Mouse (Mus musculus): ENCODE data around the gene Tcam1. TPM values are rescaled to one million over a fixed set of nuclear protein-coding genes. Genes with fewer than 3 reads are reported as not detected.

Gene Tcam1
- polyA plus RNA-seq, 1 experiment: 0.11 TPM

GRCm38 (mm10) chr11:106286206-106286605 lies 9.7 kb downstream of the Tcam1 start:
- H3K27me3 ChIP-seq (ENCODE audit: control insufficient read depth, insufficient read depth, low read length): no peaks in the 10 kb centered on the region
- no peak overlapping the region for H3K27ac ChIP-seq (ENCODE audit: insufficient read depth, low read length)
- no peaks in the 10 kb centered on the region for H3K4me1 ChIP-seq (ENCODE audit: control insufficient read depth, insufficient read depth, insufficient read length)
- H3K4me3 ChIP-seq (ENCODE audit: extremely low read depth, insufficient read depth, insufficient read length): no peak overlapping the region
- H3K36me3 ChIP-seq (ENCODE audit: control insufficient read depth, insufficient read depth, low read length): no peaks in the 10 kb centered on the region
- DNase-seq (ENCODE audit: low read depth in 1 of 2, low spot score in 2 of 2): no peak
- no peak for TF ChIP-seq CTCF (IDR thresholded peaks at IDR 0.05; ENCODE audit: extremely low read depth, insufficient read depth, insufficient read length, insufficient replicate concordance)
- no peak for TF ChIP-seq POLR2A (IDR thresholded peaks at IDR 0.05; ENCODE audit: low read depth, low read length)
- WGBS: 90% methylated on average over 7 of the region's 7 CpGs

GRCm38 (mm10) chr11:106286987-106287386 lies 10.5 kb downstream of the Tcam1 start:
- Histone ChIP-seq H3K4me1 (ENCODE audit: control insufficient read depth, insufficient read depth, insufficient read length) (no peaks in the 10 kb centered on the region), H3K4me3 (ENCODE audit: extremely low read depth, insufficient read depth, insufficient read length) (no peak overlapping the region), H3K27me3 (ENCODE audit: control insufficient read depth, insufficient read depth, low read length) (no peaks in the 10 kb centered on the region), H3K36me3 (ENCODE audit: control insufficient read depth, insufficient read depth, low read length) (no peaks in the 10 kb centered on the region), H3K27ac (ENCODE audit: insufficient read depth, low read length) (no peak overlapping the region)
- TF ChIP-seq CTCF (IDR thresholded peaks at IDR 0.05; ENCODE audit: extremely low read depth, insufficient read depth, insufficient read length, insufficient replicate concordance) (no peak), POLR2A (IDR thresholded peaks at IDR 0.05; ENCODE audit: low read depth, low read length) (no peak)
- DNase-seq (ENCODE audit: low read depth in 1 of 2, low spot score in 2 of 2): no peak
- WGBS: 84% methylated on average over 11 of the region's 11 CpGs

GRCm38 (mm10) chr11:106289369-106289768 lies 12.9 kb downstream of the Tcam1 start:
- WGBS: 64% methylated on average over 8 of the region's 8 CpGs
- TF ChIP-seq POLR2A (IDR thresholded peaks at IDR 0.05; ENCODE audit: low read depth, low read length) (no peak), CTCF (IDR thresholded peaks at IDR 0.05; ENCODE audit: extremely low read depth, insufficient read depth, insufficient read length, insufficient replicate concordance) (peak; percentile 32; the same call in 1 of the 2 replicates)
- no peaks in the 10 kb centered on the region for H3K4me1 ChIP-seq (ENCODE audit: control insufficient read depth, insufficient read depth, insufficient read length)
- no peak overlapping the region for H3K4me3 ChIP-seq (ENCODE audit: extremely low read depth, insufficient read depth, insufficient read length)
- H3K36me3 ChIP-seq (ENCODE audit: control insufficient read depth, insufficient read depth, low read length): no peaks in the 10 kb centered on the region
- DNase-seq (ENCODE audit: low read depth in 1 of 2, low spot score in 2 of 2): peak in 1 of 2 experiments; percentile 54
- no peaks in the 10 kb centered on the region for H3K27me3 ChIP-seq (ENCODE audit: control insufficient read depth, insufficient read depth, low read length)
- H3K27ac ChIP-seq (ENCODE audit: insufficient read depth, low read length): no peak overlapping the region

DNA sequence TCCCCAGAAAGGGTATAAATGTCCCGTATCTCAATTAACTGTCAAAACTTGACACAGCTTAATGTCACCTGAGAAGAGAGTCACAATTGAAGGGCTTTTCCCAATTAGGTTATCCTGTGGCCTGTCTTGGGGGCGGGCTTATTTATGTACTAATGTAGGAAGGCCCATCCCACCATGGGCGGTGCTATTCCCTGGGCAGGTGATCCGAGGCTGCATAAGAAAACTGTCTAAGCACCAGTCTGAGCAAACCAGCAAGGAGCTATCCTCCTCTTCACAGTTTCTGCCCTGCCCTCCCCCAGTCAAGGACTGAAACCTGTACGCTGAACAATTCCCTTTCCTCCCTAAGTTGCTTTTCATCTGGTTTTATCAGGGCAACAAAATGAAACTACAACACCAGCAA lies 13.9 kb downstream of the Tcam1 start:
- DNase-seq (ENCODE audit: low read depth in 1 of 2, low spot score in 2 of 2): no peak
- H3K27ac ChIP-seq (ENCODE audit: insufficient read depth, low read length): no peak overlapping the region
- no peaks in the 10 kb centered on the region for H3K4me1 ChIP-seq (ENCODE audit: control insufficient read depth, insufficient read depth, insufficient read length)
- H3K27me3 ChIP-seq (ENCODE audit: control insufficient read depth, insufficient read depth, low read length): no peaks in the 10 kb centered on the region
- no peak overlapping the region for H3K4me3 ChIP-seq (ENCODE audit: extremely low read depth, insufficient read depth, insufficient read length)
- no peaks in the 10 kb centered on the region for H3K36me3 ChIP-seq (ENCODE audit: control insufficient read depth, insufficient read depth, low read length)
- TF ChIP-seq CTCF (IDR thresholded peaks at IDR 0.05; ENCODE audit: extremely low read depth, insufficient read depth, insufficient read length, insufficient replicate concordance) (no peak), POLR2A (IDR thresholded peaks at IDR 0.05; ENCODE audit: low read depth, low read length) (no peak)
- 91% methylated on average over 5 of the region's 5 CpGs for WGBS

- no peaks in the 10 kb centered on the region for H3K4me1 ChIP-seq (ENCODE audit: control insufficient read depth, insufficient read depth, insufficient read length)
- H3K4me3 ChIP-seq (ENCODE audit: extremely low read depth, insufficient read depth, insufficient read length): no peak overlapping the region
- no peaks in the 10 kb centered on the region for H3K27me3 ChIP-seq (ENCODE audit: control insufficient read depth, insufficient read depth, low read length)
- 85% methylated on average over 2 of the region's 2 CpGs for WGBS
- DNase-seq (ENCODE audit: low read depth in 1 of 2, low spot score in 2 of 2): no peak
- H3K36me3 ChIP-seq (ENCODE audit: control insufficient read depth, insufficient read depth, low read length): no peaks in the 10 kb centered on the region
- TF ChIP-seq CTCF (IDR thresholded peaks at IDR 0.05; ENCODE audit: extremely low read depth, insufficient read depth, insufficient read length, insufficient replicate concordance): no peak
- no peak for TF ChIP-seq POLR2A (IDR thresholded peaks at IDR 0.05; ENCODE audit: low read depth, low read length)
- H3K27ac ChIP-seq (ENCODE audit: insufficient read depth, low read length): no peak overlapping the region
These were observed 15.4 kb downstream of the Tcam1 start for GRCm38 (mm10) chr11:106291861-106292260.

- Histone ChIP-seq H3K27me3 (ENCODE audit: control insufficient read depth, insufficient read depth, low read length) (no peaks in the 10 kb centered on the region), H3K4me3 (ENCODE audit: extremely low read depth, insufficient read depth, insufficient read length) (no peak within 1 kb of the TSS), H3K27ac (ENCODE audit: insufficient read depth, low read length) (no peak within 1 kb of the TSS), H3K36me3 (ENCODE audit: control insufficient read depth, insufficient read depth, low read length) (no peaks in the 10 kb centered on the region), H3K4me1 (ENCODE audit: control insufficient read depth, insufficient read depth, insufficient read length) (peaks cover 30% of the 10 kb centered on the region)
- 83% methylated on average over 9 of the region's 9 CpGs for WGBS
- TF ChIP-seq POLR2A (IDR thresholded peaks at IDR 0.05; ENCODE audit: low read depth, low read length): no peak
- DNase-seq (ENCODE audit: low read depth in 1 of 2, low spot score in 2 of 2): no peak
These were observed 25.3 kb downstream of the Tcam1 start, which contains the start of gene Gh for GRCm38 (mm10) chr11:106301765-106302164. Gene Gh (minus strand): TSS chr11:106301865.

- Histone ChIP-seq H3K27ac (ENCODE audit: insufficient read depth, low read length) (peak overlapping the region; percentile 39; the same call in 1 of the 2 replicates), H3K27me3 (ENCODE audit: control insufficient read depth, insufficient read depth, low read length) (no peaks in the 10 kb centered on the region), H3K36me3 (ENCODE audit: control insufficient read depth, insufficient read depth, low read length) (no peaks in the 10 kb centered on the region), H3K4me3 (ENCODE audit: extremely low read depth, insufficient read depth, insufficient read length) (no peak overlapping the region), H3K4me1 (ENCODE audit: control insufficient read depth, insufficient read depth, insufficient read length) (peaks cover 30% of the 10 kb centered on the region)
- peak; percentile 65 to 79 for DNase-seq (ENCODE audit: low read depth in 1 of 2, low spot score in 2 of 2)
- peak; percentile 83; the same call in 1 of the 2 replicates for TF ChIP-seq CTCF (IDR thresholded peaks at IDR 0.05; ENCODE audit: extremely low read depth, insufficient read depth, insufficient read length, insufficient replicate concordance)
- no peak for TF ChIP-seq POLR2A (IDR thresholded peaks at IDR 0.05; ENCODE audit: low read depth, low read length)
- 1% methylated on average over 2 of the region's 2 CpGs for WGBS
These were observed 26.2 kb downstream of the Tcam1 start for GRCm38 (mm10) chr11:106302634-106303033.

Measured in spleen, adult 2 months (tissue).